Mouse (Mus musculus): ENCODE results near the gene Speer4b. TPM values are rescaled to one million over a fixed set of nuclear protein-coding genes. Genes with fewer than 3 reads are reported as not detected.
"Not testable (repeated sequence)": the region's sequence is repeated elsewhere in the genome, so short reads cannot be mapped to it uniquely, and the experiment has no call there.

Speer4b gene
- not detected in 2 replicates for total RNA-seq (2015; ENCODE audit: low replicate concordance)
- total RNA-seq (2017; ENCODE audit: low replicate concordance): not detected in 2 replicates

DNA sequence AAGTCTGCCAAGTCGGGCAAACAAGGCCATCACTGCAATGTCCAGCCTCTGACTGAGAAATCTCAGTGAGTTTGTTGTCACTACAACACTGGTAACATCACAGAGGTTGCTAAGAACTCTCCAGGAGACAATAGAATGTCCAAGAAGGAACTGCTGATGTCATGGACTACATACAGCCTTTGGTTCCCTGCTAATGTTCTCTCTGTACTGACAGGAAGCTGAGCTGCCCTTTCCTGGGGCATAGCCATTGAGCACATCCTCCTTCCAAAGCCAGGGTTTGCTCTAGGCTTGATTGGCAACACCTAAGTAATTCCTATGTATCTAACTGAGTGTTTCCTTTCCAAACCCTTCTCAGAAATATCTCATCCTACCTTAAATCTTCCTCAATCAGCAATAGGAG, at the start of gene Speer4b:
Gene Speer4b (minus strand): TSS at position 101 of the 400 bp plus-strand sequence.
- ATAC-seq (replicated peaks; ENCODE audit: low FRiP score, poor library complexity, severe bottlenecking): not testable (repeated sequence)

DNA sequence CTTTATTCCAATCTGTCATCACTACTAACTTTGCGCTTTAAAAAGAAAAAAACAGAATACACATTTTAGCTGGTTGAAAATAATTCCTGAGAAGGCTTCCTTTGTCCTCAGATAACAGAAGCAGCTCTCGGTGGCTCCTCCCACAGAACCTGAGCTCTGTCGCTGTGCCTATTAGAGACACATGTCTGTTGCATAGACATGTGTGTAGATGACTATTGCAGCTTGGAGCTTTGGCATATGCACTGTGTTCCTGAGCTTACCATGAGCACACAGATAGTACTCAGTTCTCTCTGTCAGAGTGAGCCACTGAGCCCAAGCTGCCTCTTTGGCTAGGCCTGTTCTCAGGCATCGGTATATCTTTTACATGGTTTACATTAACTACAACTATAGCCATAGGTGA, 48.1 kb upstream of the Speer4b start:
- no peak for ATAC-seq (replicated peaks; ENCODE audit: low FRiP score, poor library complexity, severe bottlenecking)

DNA sequence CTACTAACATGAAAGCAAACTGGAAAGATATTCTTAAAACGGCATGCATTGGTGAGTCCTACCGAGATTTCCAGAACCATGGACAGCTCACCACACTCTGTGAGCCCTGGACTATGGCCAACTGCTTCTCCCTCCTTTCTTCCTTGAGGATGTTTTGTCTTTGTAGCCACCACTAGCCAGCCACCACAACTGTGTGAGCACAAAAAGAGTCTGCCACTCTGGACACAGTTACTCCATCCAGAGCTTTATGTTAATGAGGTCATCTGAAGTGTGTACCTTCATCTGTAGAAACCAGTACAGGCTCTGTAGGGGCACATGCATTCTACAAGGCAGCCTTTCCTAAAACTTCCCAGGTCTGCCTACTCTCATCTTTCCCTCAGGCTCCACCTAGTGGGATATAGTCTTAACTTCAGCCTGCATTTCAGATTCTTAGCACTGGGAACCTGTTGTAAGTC, 43.6 kb upstream of the Speer4b start:
- ATAC-seq (replicated peaks; ENCODE audit: low FRiP score, poor library complexity, severe bottlenecking): no peak

DNA sequence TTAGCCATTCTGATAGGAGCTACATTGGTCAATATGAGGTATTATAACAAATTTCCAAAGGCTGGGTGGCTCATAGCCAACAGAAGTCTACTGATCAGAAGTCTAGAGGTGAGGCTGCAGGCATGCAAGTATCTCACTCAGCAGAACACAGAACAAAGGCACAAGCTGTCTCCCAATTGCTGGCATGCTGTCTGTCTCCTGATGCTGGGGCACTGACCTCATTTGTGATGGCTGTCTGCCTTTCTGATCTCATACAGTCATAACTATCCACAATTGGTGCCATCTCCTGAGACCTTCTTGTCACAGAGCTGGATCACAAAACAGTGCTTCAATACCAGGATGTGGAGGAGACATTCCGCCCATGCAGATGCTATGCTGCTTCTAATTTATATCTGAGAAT, 25.7 kb upstream of the Speer4b start:
- no peak for ATAC-seq (replicated peaks; ENCODE audit: low FRiP score, poor library complexity, severe bottlenecking)

DNA sequence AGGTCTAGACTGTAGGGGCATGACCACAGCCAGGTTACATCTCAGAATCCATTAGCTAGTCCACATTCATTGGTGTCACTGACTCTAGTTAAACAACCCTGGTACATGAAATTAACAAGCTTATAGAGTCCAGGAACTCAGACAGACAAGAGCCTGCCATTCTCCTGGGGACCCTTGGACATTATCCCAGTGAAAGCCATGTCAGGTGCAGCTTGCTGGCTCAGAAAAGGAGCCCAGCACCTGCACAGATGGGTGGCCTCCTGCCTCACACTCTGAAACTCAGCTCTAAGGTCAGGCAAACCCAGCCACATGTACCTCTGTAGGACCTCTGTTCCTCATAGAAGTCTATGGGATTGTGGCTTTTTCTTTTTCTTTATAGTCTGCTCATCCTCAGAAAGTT, 17.5 kb upstream of the Speer4b start:
- ATAC-seq (replicated peaks; ENCODE audit: low FRiP score, poor library complexity, severe bottlenecking): no peak

DNA sequence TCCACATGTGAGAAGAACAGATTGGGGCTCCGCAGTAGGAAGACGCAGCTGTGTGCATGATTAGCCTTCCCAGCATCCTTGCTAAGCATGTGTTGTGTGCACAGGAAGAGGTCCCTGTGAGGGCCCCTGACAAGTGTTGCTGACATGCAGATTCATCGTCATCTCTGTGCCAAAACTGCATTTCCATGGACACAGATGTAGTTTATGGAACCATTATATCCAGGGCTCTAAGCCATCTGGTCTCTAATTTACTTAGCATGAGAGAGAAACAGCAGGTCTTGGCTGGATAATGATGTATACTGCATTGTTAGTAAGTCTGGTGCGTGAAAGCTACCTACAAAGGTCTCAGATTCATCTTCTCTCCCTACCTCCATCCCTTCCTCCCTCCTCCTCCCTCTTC, 10.3 kb downstream of the Speer4b start:
- no peak for ATAC-seq (replicated peaks; ENCODE audit: low FRiP score, poor library complexity, severe bottlenecking)

DNA sequence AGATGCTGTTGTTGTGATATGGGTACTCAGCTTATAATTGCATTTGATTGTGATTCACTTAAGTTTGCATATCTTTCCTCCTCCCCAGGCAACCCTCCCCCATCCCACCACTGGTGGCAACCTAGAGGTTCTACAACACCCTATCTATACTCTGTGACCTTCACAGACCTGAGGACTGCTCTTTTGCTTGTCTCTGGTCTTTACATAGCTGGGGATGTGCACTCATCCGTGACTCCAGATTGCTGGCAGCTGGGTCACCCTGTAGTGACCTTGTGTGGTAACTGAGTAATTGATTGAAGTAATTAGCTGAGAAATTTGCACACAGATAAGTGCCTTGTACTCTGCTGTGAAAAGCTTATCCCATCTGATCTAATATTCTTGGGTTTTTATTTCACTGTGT, 15.1 kb downstream of the Speer4b start:
- ATAC-seq (replicated peaks; ENCODE audit: low FRiP score, poor library complexity, severe bottlenecking): no peak

DNA sequence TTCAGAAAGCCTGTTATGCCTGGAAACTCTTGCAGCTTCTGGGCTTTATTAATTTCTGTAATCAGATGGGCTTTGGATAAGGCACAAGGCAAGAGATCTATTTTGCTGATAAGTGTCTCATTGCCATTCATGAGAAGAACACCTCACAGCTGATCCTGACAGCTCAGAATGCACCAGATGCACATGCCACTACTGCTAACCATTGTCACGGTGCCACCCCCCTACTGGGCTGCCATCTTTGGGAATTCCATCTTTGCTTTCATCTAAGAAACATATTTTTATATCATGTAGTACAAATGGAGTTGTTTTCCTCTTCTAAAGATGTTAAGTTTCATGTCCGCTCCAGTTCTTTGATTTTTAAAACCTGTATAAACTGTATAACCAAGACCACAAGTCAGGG, 19.5 kb downstream of the Speer4b start:
- ATAC-seq (replicated peaks; ENCODE audit: low FRiP score, poor library complexity, severe bottlenecking): no peak

DNA sequence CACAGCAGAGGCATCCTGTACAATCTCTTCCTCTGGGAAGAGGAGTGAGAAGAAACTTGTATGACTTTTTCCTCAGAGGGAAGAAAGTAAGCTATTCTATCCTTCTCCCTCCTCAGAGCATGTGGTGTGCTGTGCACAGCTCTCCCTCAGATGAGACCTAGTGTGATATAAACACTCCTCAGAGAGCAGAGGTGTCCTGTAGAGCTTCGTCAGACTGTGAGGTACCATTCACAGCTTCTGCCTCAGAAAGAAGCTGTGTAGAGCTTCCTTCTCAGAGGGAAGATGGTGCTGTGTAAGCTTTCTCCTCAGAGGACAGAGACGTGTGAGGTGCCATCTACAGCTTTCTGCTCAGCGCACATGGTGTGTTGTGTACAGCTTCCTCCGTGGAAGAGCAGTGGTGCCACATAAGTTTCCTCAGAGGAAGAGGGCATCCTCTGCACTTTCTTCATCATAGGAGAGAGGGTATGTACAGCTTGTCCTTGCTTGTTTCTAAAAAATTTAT, 26.2 kb downstream of the Speer4b start:
- ATAC-seq (replicated peaks; ENCODE audit: low FRiP score, poor library complexity, severe bottlenecking): no peak

DNA sequence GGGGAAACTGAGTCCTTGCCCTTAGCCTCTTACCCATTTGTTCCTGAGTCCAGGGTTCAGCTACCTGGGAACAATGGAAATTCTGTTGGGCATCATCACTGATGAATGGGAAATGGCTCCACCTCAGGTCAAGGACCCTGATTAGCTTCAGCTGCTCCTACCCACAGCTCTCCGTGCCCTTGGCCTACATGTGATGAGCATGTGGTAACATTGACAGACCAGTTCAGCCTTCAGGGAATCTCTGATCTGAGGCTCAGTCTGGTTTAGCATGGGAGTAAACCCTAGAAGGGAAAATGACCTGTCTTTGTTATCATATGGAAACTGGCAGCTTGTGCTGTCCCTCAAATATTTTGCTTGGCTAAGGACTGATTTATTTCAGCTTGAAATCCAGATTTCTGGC, 43.6 kb downstream of the Speer4b start:
- no peak for ATAC-seq (replicated peaks; ENCODE audit: low FRiP score, poor library complexity, severe bottlenecking)

DNA sequence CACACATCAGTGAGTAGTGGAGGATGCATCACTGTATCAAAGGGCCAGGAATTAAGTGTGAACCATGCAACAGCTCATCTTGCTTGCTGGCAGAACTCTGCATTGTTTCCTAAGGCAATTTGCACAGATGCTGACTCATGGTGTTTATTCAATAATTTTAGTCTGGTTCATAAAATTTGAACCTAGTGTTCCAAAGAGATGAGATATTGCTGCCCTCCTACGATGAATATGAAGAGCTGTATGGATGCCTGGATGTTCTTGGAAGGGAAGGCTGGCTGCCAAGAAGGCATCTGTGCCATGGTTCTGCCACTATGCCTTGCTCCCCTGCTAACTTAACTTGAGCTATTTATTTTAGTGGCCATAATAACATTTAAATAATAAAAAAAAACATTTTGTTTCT, 44.3 kb downstream of the Speer4b start:
- ATAC-seq (replicated peaks; ENCODE audit: low FRiP score, poor library complexity, severe bottlenecking): no peak

DNA sequence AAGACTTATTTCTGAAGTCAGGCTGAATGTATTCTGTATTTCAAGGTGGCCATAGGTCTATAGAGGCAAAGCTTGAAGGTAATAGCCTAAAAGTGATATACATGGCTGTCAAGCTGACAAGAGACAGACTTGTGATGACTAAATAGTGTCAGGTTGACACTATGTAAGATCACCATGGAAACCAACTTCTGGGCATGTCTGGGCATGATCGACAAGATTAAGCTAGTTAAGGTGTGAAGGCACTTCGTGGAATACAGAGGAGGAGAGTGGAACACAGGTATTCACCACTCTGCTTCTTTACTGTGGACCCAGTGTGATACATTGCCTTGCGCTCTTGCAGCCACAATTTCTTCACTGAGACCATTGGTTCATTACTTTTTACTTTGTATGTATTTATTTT, 46.9 kb downstream of the Speer4b start:
- ATAC-seq (replicated peaks; ENCODE audit: low FRiP score, poor library complexity, severe bottlenecking): no peak

DNA sequence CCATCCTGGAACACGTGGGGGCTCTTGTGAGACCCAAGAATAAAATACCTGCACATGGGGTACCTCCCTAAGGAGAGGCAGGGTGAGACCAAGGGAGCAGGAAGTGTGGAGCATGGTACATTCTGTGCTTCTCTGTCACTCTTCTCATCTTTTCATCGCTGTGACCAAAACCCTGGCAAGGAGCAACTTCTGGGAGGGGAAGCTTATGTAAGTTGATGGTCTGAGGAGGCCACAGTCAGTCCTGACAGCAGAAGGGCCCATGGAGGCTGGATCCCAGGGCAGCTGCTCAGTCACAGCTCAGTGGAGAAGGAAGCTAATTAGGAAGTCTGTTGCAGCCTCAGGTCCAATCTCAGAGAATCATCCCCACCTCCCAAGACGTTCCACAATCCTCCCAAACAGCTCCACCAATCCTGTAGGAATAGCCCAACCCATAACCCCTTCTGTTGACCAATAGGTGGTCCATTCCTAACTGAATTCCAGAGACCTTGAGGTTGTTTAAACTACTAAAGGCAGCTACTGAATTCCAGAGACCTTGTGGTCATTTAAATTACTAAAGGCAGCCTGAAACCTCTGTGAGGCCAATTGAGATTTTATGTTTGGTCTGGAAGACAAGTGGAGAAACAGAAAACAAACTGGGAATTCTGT, 47.9 kb downstream of the Speer4b start:
- no peak for ATAC-seq (replicated peaks; ENCODE audit: low FRiP score, poor library complexity, severe bottlenecking)
